Mouse (Mus musculus) midbrain, embryonic 13.5 days (tissue): ENCODE results near the gene Slc4a10. TPM values are rescaled to one million over a fixed set of nuclear protein-coding genes. Genes with fewer than 3 reads are reported as not detected.

Experiments
- ATAC-seq: fragments of 200-750 bp; cut with Nextera tagmentation; 2 replicates; pipeline ENCODE4 v1.8.0; 2017; ENCODE audit warnings: mild to moderate bottlenecking, moderate TSS enrichment, moderate library complexity
- H3K27ac ChIP-seq: fragments of 300-500 bp; sonication (generic); 2 replicates; pipeline ENCODE4 v1.5.1; 2015; ENCODE audit warnings: inconsistent platforms, mild to moderate bottlenecking, moderate library complexity
- H3K27me3 ChIP-seq: fragments of 300-500 bp; sonication (generic); 2 replicates; pipeline ENCODE4 v1.6.1; 2015; ENCODE audit warnings: mild to moderate bottlenecking, inconsistent platforms
- H3K36me3 ChIP-seq: fragments of 300-500 bp; sonication (generic); 2 replicates; pipeline ENCODE4 v1.6.1; 2015; ENCODE audit warnings: mild to moderate bottlenecking, inconsistent platforms
- H3K4me1 ChIP-seq: fragments of 300-500 bp; sonication (generic); replicated peaks from 2 replicates; pipeline ENCODE4 v1.6.1; 2015; ENCODE audit warnings: inconsistent platforms
- H3K4me2 ChIP-seq: fragments of 300-500 bp; sonication (generic); replicated peaks from 2 replicates; pipeline ENCODE4 v1.6.1; 2015; ENCODE audit warnings: moderate library complexity, mild to moderate bottlenecking, inconsistent platforms
- H3K4me3 ChIP-seq: fragments of 300-500 bp; sonication (generic); replicated peaks from 2 replicates; pipeline ENCODE4 v1.5.1; 2015; ENCODE audit warnings: mild to moderate bottlenecking, inconsistent platforms
- H3K9ac ChIP-seq: fragments of 300-500 bp; sonication (generic); replicated peaks from 2 replicates; pipeline ENCODE4 v1.6.1; 2015; ENCODE audit warnings: mild to moderate bottlenecking, inconsistent platforms
- H3K9me3 ChIP-seq: fragments of 300-500 bp; sonication (generic); 2 replicates; pipeline ENCODE4 v1.6.1; 2016; ENCODE audit warnings: mild to moderate bottlenecking, inconsistent platforms
- WGBS: fragments of 180-500 bp; shearing (Covaris S2); methylation state at CpG from one replicate; pipeline ENCODE4 v1.1.7; 2015; 5-methylcytosine and 5-hydroxymethylcytosine counted together
- polyA plus RNA-seq: library from polyadenylated mRNA; unstranded; fragments of >200 nt; fragmentation: Nextera tagmentation; extraction: Ambion mirVana; gene quantifications from 2 replicates; pipeline ENCODE4 v1.2.1, GENCODE M21; 2015

Gene Slc4a10
- polyA plus RNA-seq, 1 experiment from 2014 or later = 7.5 TPM

GRCm38 (mm10) chr2:62332465-62332864 is 286.2 kb downstream of the Slc4a10 start:
- 60% methylated on average over 8 of the region's 8 CpGs for WGBS
- Histone ChIP-seq H3K9ac (no peak overlapping the region), H3K4me3 (no peak overlapping the region), H3K36me3 (no peaks in the 10 kb centered on the region), H3K27me3 (no peaks in the 10 kb centered on the region), H3K4me2 (no peak overlapping the region), H3K9me3 (no peaks in the 10 kb centered on the region), H3K27ac (no peak overlapping the region), H3K4me1 (peaks cover 3% of the 10 kb centered on the region; the same call in 1 of the 2 replicates)
- ATAC-seq = no peak

- Histone ChIP-seq H3K27me3 (no peaks in the 10 kb centered on the region), H3K4me3 (no peak overlapping the region), H3K9ac (no peak overlapping the region), H3K4me2 (no peak overlapping the region), H3K4me1 (peaks cover 3% of the 10 kb centered on the region; the same call in 1 of the 2 replicates), H3K27ac (no peak overlapping the region), H3K9me3 (no peaks in the 10 kb centered on the region), H3K36me3 (no peaks in the 10 kb centered on the region)
- no peak for ATAC-seq
- 93% methylated on average over 4 of the region's 4 CpGs for WGBS
These were observed 288.4 kb downstream of the Slc4a10 start for GRCm38 (mm10) chr2:62334397-62335243.

- 90% methylated on average over 7 of the region's 7 CpGs for WGBS
- ATAC-seq = no peak
- H3K9me3 ChIP-seq = no peaks in the 10 kb centered on the region
These were observed 290.8 kb downstream of the Slc4a10 start for GRCm38 (mm10) chr2:62337086-62337485.

GRCm38 (mm10) chr2:62339222-62339944 is 293.1 kb downstream of the Slc4a10 start:
- H3K4me3 ChIP-seq = no peak overlapping the region
- no peaks in the 10 kb centered on the region for H3K9me3 ChIP-seq
- H3K27ac ChIP-seq = no peak overlapping the region
- no peaks in the 10 kb centered on the region for H3K36me3 ChIP-seq
- H3K4me1 ChIP-seq = peaks cover 6% of the 10 kb centered on the region
- WGBS = 84% methylated on average over 4 of the region's 4 CpGs
- no peaks in the 10 kb centered on the region for H3K27me3 ChIP-seq
- H3K4me2 ChIP-seq = no peak overlapping the region
- H3K9ac ChIP-seq = no peak overlapping the region
- ATAC-seq = no peak

More at GRCm38 (mm10) chr2:62337086-62337485, 290.8 kb downstream of the Slc4a10 start:
- Histone ChIP-seq H3K9ac (no peak overlapping the region), H3K27me3 (no peaks in the 10 kb centered on the region), H3K27ac (no peak overlapping the region), H3K4me3 (no peak overlapping the region), H3K4me2 (no peak overlapping the region), H3K4me1 (peaks cover 9% of the 10 kb centered on the region), H3K36me3 (no peaks in the 10 kb centered on the region)

- ATAC-seq = peak; percentile 51
- H3K4me3 ChIP-seq = peak overlapping the region; percentile 20; the same call in 1 of the 2 replicates
- H3K9me3 ChIP-seq = no peaks in the 10 kb centered on the region
- peak overlapping the region; percentile 50 for H3K4me2 ChIP-seq
- no peak overlapping the region for H3K27ac ChIP-seq
- 76% methylated on average over 3 of the region's 3 CpGs for WGBS
- H3K27me3 ChIP-seq = no peaks in the 10 kb centered on the region
- no peak overlapping the region for H3K9ac ChIP-seq
- H3K4me1 ChIP-seq = peaks cover 6% of the 10 kb centered on the region
- H3K36me3 ChIP-seq = no peaks in the 10 kb centered on the region
These were observed 294.9 kb downstream of the Slc4a10 start for GRCm38 (mm10) chr2:62341061-62341733.

DNA sequence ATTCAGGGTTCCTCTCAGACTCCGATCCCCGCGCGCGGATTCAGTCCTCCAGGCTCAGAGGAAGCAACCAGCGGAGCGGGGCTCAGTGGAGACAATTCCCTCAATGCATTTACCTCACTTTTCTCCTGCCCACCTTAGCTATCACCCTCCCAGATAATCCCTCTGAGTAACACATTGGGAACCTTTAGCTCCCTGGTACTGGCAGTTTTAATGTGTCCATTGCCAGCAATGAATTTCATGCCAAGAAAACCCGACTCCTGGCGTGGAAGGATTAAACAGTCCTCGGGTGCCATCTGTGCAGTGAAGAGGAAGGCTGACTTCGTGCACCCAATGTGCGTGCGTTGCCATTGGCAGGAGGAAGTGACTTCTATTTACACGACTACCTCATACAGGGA is 295.5 kb downstream of the Slc4a10 start:
- H3K27ac ChIP-seq = peak overlapping the region; percentile 45; the same call in 1 of the 2 replicates
- no peaks in the 10 kb centered on the region for H3K9me3 ChIP-seq
- peak overlapping the region; percentile 50 for H3K4me2 ChIP-seq
- peaks cover 6% of the 10 kb centered on the region for H3K4me1 ChIP-seq
- peak; percentile 81 for ATAC-seq
- no peaks in the 10 kb centered on the region for H3K27me3 ChIP-seq
- H3K4me3 ChIP-seq = peak overlapping the region; percentile 20
- H3K36me3 ChIP-seq = no peaks in the 10 kb centered on the region
- no peak overlapping the region for H3K9ac ChIP-seq
- WGBS = 5% methylated on average over 14 of the region's 14 CpGs

GRCm38 (mm10) chr2:62344367-62344766 is 298.1 kb downstream of the Slc4a10 start:
- Histone ChIP-seq H3K27ac (no peak overlapping the region), H3K9me3 (no peaks in the 10 kb centered on the region), H3K36me3 (no peaks in the 10 kb centered on the region), H3K4me1 (peaks cover 6% of the 10 kb centered on the region), H3K9ac (no peak overlapping the region), H3K4me3 (no peak overlapping the region), H3K4me2 (no peak overlapping the region), H3K27me3 (no peaks in the 10 kb centered on the region)
- WGBS = 60% methylated on average over 6 of the region's 6 CpGs
- ATAC-seq = no peak

- no peaks in the 10 kb centered on the region for H3K27me3 ChIP-seq
- H3K9me3 ChIP-seq = no peaks in the 10 kb centered on the region
- no peak for ATAC-seq
- no peak overlapping the region for H3K4me3 ChIP-seq
- no peak overlapping the region for H3K9ac ChIP-seq
- 31% methylated on average over 1 of the region's 1 CpGs for WGBS
- peaks cover 2% of the 10 kb centered on the region for H3K4me1 ChIP-seq
- no peak overlapping the region for H3K4me2 ChIP-seq
- no peaks in the 10 kb centered on the region for H3K36me3 ChIP-seq
- no peak overlapping the region for H3K27ac ChIP-seq
These were observed 300.5 kb downstream of the Slc4a10 start for GRCm38 (mm10) chr2:62346771-62347170.

GRCm38 (mm10) chr2:62347762-62348161 is 301.5 kb downstream of the Slc4a10 start:
- Histone ChIP-seq H3K36me3 (no peaks in the 10 kb centered on the region), H3K4me2 (no peak overlapping the region), H3K4me3 (no peak overlapping the region), H3K27ac (no peak overlapping the region), H3K27me3 (no peaks in the 10 kb centered on the region), H3K9me3 (no peaks in the 10 kb centered on the region), H3K4me1 (no peaks in the 10 kb centered on the region; the same call in 1 of the 2 replicates), H3K9ac (no peak overlapping the region)
- WGBS = 92% methylated on average over 9 of the region's 9 CpGs
- ATAC-seq = no peak

DNA sequence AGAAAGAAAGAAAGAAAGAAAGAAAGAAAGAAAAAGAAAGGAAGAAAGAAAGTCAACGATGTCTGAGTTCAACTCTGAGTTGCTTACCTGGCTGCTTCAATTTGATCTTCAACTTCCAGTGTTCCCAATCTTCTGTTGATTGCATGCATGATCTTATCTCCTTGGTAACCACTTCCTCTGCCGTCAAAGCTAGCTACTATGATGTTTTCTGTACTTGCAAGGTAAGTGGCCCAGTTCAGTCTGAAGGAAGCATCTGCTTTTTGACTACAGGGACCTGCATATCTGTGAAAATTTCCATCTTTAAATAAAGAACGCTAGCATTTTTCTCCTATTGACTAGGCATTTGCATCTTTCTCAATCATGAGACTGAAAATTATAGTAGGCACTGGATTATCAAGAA is 305.8 kb downstream of the Slc4a10 start:
- no peak overlapping the region for H3K4me3 ChIP-seq
- WGBS = 80% methylated on average over 3 of the region's 3 CpGs
- no peak overlapping the region for H3K4me2 ChIP-seq
- H3K36me3 ChIP-seq = no peaks in the 10 kb centered on the region
- no peak overlapping the region for H3K9ac ChIP-seq
- no peaks in the 10 kb centered on the region for H3K9me3 ChIP-seq
- H3K27me3 ChIP-seq = no peaks in the 10 kb centered on the region
- ATAC-seq = no peak
- 0 out of 2 replicates have a peak, but pooled peaks cover 5% of the 10 kb centered on the region for H3K4me1 ChIP-seq
- H3K27ac ChIP-seq = no peak overlapping the region

DNA sequence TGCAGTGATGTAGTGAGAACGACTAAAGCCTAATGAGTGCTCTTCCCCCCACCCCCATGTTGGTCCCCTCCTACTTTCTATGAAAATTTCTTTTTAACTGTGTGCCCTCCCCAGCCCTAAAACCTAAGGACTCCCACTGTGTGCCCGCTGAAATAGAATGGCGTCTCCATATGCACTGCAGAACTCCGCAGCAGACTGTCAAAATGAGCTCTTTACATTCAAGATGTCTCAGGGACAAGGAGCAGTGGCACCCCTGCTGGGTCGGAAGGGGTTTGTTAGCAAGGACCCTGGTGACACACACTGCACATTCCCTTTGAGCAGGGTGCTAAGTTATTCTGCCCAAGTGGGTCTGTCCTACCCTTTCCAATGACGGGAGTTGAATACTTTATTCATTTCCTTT is 309.5 kb downstream of the Slc4a10 start:
- Histone ChIP-seq H3K9ac (no peak overlapping the region), H3K4me1 (0 out of 2 replicates have a peak, but pooled peaks cover 5% of the 10 kb centered on the region), H3K27me3 (no peaks in the 10 kb centered on the region), H3K9me3 (no peaks in the 10 kb centered on the region), H3K4me2 (no peak overlapping the region), H3K4me3 (no peak overlapping the region), H3K36me3 (no peaks in the 10 kb centered on the region), H3K27ac (no peak overlapping the region)
- 40% methylated on average over 6 of the region's 6 CpGs for WGBS
- ATAC-seq = no peak

DNA sequence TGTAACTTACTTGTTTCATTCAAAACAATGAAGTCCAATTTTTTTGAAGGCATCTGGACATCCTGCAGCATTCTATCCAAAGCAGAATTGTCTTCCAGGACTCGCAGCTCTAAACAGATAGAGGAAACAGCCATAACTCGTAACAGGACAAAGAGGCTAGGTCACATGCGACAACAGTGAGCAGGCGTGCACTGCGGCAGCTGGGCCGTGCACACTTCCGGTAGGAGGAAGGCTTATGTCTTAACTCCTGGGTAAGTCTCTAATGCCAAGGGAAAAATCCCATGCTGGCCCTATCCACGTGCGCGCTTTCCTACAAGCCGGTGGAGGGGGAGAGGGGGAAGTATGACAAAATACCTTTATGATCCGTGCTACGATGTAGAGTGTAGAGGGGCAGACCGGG is 310.3 kb downstream of the Slc4a10 start:
- Histone ChIP-seq H3K4me2 (no peak overlapping the region), H3K4me3 (no peak overlapping the region), H3K36me3 (no peaks in the 10 kb centered on the region), H3K9ac (no peak overlapping the region), H3K9me3 (no peaks in the 10 kb centered on the region), H3K27ac (no peak overlapping the region), H3K27me3 (no peaks in the 10 kb centered on the region), H3K4me1 (0 out of 2 replicates have a peak, but pooled peaks cover 5% of the 10 kb centered on the region)
- WGBS = 84% methylated on average over 14 of the region's 14 CpGs
- 0 out of 2 replicates have a peak, but pooled peaks have one; percentile 34 for ATAC-seq
